Mouse (Mus musculus) gastrocnemius, postnatal 14 days (tissue): ENCODE measurements around the gene Gm42791. TPM values are rescaled to one million over a fixed set of nuclear protein-coding genes. Genes with fewer than 3 reads are reported as not detected.

ENCODE experiments used
- DNase-seq: peaks from one replicate; pipeline ENCODE4 v3.0.0; 2021; ENCODE audit warnings: mixed read lengths
- intact Hi-C: fragments of 180-260 bp; cut with DNase I; formaldehyde crosslinking; loops from one replicate; pipeline ENCODE4 v1.15.1; 2025; ENCODE audit warnings: low total_unique reads
- total RNA-seq, 2 experiments: library from RNA; stranded (reverse); gene quantifications; 2 replicates each; pipeline ENCODE4 v1.2.3; 2021

Gm42791 gene
- total RNA-seq, 2 experiments from 2014 or later = 1.1 to 1.5 TPM

DNA sequence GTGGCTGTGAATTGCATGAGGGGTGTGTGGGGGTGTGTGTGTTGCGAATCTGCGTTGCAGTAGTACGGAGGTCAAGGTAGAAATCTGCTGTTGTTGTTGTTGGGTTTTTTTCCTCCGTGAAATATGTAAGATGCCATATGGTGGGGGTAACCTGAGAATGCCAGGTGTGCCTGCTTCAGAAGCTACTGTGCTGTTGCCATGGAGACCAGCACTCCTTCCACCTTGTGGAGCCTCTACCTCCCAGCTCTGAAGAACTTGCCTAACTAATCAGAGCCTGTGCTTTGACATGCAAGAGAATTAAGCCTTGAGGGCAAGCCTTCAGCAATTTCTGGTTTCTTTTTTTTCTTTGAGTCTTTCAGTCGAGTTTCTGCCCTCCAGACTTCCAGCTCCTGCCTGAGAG, 140.8 kb downstream of the Gm42791 start:
- intact Hi-C loops = no loop called here
- no peak for DNase-seq

DNA sequence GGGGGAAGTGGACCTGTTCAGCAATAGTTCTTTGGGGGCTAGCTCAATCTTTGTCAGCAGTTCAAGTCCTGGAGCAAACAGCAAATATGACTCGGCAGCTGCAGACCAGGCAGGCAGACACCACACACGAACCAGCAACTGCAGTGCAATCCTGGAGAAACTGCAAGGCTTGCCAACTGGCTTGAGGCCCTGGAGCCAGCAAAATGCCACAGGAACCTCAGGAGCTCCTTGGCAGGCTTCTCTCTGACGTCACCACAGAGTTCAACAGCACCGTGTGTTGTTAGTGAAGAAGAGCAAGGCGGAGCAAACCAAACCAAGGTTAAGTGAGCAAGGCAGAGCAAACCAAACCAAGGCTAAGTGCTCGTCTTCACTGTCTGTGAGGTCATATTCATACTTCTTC, 145.4 kb downstream of the Gm42791 start:
- no peak for DNase-seq
- intact Hi-C loops = no loop called here

DNA sequence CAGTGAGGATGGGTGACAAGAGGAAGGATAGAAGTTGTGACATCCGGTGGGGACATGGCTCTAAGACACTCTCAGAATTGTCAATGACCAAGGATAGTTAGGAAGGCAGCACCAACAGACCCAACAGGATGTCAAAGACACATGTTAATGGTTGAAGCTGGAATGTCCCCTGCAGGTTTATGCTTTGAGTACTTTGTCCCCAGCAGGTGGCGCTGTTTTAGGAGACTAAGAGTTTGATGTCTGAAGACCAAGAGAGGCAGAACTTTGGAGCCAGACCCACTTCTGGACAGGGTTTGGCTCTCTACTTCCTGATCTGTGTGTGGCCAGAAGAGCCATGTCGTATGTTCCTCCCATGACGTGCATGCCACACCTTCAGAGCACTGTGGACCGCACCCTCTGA, 147.9 kb downstream of the Gm42791 start:
- intact Hi-C loops = no loop called here
- no peak for DNase-seq

Other genes with a start within 250 kb of the Gm42791 start
- 1 to 10 TPM; 3.7 to 3.9 TPM for gene Katnal1, start 65.8 kb downstream of the Gm42791 start, total RNA-seq
- gene Uspl1, start 189.2 kb upstream of the Gm42791 start, total RNA-seq = 10 to 100 TPM; 18.9 to 20.4 TPM
- gene Hmgb1, start 189.3 kb upstream of the Gm42791 start, total RNA-seq = 100 to 1,000 TPM; 125 to 131 TPM